Mouse (Mus musculus) ovary, adult 18-20 months (tissue): Measurements from ENCODE around the gene 3110082J24Rik.

ENCODE experiments used
- DNase-seq: peaks from one replicate; pipeline ENCODE4 v3.0.0; 2022; ENCODE audit warnings: low spot score, mixed read lengths

Gene 3110082J24Rik

DNA sequence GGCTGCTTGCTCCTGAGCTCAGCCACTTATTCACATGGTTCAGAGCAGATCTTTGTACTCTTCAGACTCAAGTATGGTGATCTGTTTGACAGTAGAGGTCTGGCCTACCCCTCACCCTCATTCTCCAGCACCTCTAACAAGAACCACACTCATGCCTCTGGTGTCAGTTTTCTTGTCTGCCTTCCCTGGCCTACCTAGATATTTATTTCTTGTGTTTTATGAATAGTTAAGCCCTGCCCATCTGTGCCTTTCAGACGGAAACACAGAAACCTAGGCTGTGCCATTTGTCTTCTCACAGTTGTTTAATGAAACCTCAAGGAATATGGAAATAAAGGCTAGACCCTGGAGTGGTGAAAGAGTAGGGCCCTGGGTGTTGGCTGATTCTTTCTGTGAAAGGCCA lies 12.1 kb upstream of the 3110082J24Rik start:
- no peak for DNase-seq

DNA sequence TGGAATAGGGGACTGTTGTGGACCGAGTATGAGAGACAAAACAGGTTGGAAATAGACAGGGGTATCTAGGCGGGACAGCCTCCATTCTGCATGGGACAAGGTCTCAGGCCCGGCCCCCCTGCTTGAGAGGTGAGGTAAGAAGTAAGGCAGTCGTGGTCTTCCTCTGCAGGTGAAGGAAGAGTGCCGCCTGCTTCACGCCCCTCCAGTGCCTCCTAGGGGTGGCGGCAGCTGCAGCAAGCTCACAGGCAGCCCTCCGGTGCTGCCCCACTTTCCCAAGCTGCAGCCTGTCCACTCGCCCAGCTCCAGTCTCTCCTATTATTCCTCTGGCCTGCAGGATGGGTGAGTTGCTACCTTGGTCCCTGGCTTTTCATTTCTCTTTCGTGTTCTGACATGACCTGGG lies 9.8 kb upstream of the 3110082J24Rik start:
- no peak for DNase-seq

DNA sequence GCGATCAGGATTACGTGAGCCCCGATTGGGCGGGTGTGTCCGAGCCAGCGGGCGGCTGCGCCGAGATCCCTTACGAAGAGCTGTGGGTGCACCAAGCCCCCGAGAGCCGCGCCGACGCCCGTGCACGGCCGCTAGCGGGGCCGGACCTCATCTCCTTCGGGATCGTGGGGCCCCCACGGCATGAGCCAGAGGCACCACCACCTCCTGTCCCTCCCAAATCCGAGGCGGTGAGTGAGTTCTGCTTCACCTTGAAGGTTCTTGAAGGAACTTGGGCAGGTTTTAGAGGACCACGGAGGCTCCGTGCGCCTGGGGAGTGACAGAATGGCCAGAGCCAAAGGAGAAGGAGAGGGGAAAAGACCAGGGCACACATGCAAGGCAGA lies 8.9 kb upstream of the 3110082J24Rik start:
- no peak for DNase-seq

- DNase-seq, result no peak
Observed at GRCm38 (mm10) chr5:30113881-30114760, 8.2 kb upstream of the 3110082J24Rik start.

GRCm38 (mm10) chr5:30112533-30113068 lies 6.7 kb upstream of the 3110082J24Rik start:
- no peak for DNase-seq

GRCm38 (mm10) chr5:30111771-30112170 lies 5.9 kb upstream of the 3110082J24Rik start:
- no peak for DNase-seq

DNA sequence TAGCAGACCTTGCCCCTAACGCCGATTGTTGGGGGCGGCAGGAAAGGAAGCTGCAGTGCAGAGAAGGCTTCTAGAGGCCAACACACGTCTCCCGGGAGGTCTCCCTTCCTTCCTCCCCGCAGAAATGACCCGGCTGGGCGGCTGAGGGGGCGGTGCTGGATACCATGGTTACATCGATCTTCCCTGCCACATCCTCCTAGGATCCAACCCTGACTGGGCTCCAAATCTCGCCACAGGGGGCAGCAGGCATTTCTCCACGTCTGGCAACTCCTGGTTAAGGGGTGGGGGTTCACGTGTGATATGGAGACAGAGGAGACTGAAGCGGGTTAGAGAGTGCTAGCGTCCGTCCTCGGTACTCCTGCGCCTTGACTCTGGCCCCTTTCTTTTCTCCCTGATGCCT lies 5.2 kb upstream of the 3110082J24Rik start:
- DNase-seq, result no peak

GRCm38 (mm10) chr5:30110371-30111060 lies 4.6 kb upstream of the 3110082J24Rik start:
- no peak for DNase-seq

DNA sequence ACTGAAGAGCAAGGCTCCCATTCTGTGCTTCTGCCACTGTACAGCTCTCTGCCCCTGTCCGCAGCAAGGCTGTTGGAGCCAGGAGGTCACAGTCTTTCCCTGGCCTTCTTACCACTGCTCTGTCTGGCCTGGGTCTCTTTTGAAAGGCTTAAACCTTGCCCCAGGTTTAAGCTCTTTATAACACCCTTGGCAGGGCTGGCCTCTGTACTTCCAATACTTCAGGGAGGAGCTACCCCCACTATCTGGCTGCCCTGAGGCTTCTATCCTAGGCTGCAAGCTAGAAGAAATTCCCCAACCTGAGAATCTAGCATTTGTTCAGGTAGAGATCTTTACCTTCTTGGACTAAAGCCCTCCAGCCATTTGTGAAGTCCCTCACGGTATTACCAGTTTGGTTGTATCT lies 4.0 kb upstream of the 3110082J24Rik start:
- no peak for DNase-seq

DNA sequence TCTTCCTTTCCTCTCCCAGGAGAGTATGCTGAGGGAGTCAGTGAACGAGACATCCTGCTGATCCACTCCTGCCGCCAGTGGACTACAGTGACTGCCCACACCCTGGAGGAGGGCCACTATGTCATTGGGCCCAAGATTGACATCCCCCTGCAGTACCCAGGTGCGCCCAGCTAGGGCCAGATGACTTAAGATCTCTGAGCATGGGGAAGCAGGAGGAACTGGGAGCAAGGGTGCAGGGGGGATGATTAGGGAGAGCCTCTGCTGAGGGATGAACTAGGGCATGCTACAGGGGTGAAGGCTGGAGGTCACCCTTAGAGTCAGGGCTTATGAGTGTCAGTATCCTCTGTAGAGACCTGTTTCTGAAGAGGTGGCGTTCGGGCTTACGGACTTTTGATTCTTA lies 2.3 kb upstream of the 3110082J24Rik start:
- DNase-seq, result no peak

- no peak for DNase-seq
Observed at GRCm38 (mm10) chr5:30107611-30108041, 1.7 kb upstream of the 3110082J24Rik start.

GRCm38 (mm10) chr5:30107186-30107585 lies 1.3 kb upstream of the 3110082J24Rik start:
- no peak for DNase-seq

DNA sequence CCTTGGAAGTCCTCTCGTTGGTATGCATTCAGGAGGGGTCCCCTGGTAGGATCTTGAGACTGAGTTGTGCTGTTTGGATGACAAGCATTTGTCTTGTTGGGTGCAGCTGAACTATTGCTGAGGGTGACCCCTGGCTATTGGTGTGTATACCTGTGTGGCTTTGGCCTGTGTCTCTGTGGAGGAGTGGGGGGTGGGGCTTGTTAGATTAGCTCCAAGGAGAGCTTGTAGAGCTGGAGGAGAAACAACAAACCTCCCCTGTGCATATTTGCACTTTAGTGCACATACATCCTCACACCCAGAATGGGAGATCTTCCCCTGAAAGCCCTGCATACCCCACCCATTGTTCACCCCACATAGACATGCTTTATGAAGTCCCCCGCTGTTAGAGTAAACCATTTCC lies 870 bp upstream of the 3110082J24Rik start:
- DNase-seq, result no peak

- no peak for DNase-seq
Observed at GRCm38 (mm10) chr5:30104841-30105667, 832 bp downstream of the 3110082J24Rik start, which contains the start of gene Garem2. Gene Garem2, plus strand, starts transcription at chr5:30105161.

GRCm38 (mm10) chr5:30104339-30104738 lies 1.5 kb downstream of the 3110082J24Rik start:
- DNase-seq, result no peak

DNA sequence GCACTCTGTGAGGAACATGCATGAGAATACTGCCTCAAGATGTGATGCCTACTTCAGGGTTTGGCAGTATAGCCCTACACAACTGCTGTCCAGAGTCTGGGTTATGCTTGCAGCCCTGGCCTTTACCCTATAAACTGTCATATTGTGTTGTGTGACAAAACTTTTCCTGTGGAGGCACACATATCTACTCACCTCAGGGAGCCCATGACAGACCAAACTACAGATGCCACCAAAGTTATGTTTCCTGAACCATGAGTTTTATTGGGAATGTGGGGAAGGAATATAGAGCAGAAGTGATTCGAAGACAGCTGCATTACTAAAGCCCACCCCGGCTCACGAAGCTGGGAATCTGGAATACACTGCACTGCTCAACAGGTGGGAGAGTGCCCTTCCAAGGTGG lies 2.5 kb downstream of the 3110082J24Rik start:
- no peak for DNase-seq

GRCm38 (mm10) chr5:30098260-30098659 lies 7.6 kb downstream of the 3110082J24Rik start:
- DNase-seq, result no peak

- DNase-seq, result no peak
Observed at GRCm38 (mm10) chr5:30095731-30096130, 10.2 kb downstream of the 3110082J24Rik start.

- no peak for DNase-seq
Observed at GRCm38 (mm10) chr5:30094399-30094798, 11.5 kb downstream of the 3110082J24Rik start.

DNA sequence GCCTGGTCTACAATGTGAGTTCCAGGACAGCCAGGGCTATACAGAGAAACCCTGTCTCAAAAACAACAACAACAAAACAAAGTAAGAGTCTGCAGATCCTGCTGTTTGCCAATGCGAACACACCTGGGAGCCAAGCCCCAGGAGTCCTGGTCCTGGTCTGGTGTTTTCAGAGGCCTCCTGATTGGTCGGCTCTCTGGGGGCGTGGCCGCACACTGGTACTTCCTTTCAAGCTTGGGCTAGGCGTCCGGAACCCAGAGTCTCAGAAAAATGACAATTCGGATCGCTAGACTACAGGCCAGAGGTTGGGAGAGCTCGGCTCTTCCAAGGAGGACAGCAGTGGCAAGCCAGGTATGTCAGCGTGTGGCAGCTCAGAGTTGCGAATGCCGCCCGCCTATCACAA lies 13.2 kb downstream of the 3110082J24Rik start:
- no peak for DNase-seq

DNA sequence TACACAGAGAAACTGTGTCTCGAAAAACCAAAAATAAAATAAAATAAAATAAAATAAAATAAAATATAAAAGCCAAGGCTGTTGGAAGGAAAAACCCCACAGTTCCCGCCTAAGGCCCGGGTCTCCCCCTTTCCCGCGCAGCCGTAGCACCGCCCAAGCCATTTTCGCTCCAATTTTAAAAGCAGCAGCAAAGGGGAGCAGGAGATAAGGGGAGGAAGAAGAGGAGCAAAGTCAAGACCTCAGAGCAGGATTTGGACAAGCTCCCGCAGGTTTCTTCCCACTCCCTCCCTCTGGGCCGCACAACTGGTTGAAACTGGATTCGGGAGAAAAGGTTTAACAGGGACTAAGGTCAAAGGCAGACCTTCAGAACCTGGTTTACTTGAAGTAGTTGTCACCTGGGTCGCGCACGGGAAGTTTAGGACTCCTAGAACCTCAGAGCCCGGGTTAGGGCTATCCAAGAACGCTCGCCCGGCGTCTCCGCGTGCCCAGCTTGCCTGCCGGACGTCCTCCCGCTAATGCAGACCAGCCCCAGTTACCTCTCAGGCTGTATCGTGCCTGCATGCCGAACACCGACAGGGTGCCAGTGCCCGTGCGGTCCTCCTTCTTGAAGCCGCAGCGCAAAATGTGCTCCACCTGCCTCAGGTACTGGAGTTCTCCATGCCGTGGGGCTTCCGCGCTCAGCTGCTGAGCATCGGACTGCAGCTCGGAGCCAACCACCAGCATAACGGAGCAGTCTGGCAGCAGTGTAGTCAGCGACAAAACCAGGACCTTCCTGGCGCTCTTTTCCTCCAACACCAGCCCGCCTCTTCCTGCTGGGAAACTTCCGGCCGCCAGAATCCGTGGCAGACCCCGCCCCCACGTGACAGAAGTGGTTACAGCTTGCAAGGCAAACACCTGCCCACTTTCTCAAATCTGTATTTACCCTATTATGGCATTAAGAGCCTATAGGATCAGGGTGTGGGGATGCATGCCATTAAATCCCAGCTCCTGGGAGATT lies 32.8 kb downstream of the 3110082J24Rik start, which contains the start of gene Tyms:
TSS of gene Tyms (minus strand) at position 793 of the 997 bp plus-strand sequence.
- peak; percentile 63 for DNase-seq
